Mouse (Mus musculus): ENCODE results near the gene U2af2. TPM values are rescaled to one million over a fixed set of nuclear protein-coding genes. Genes with fewer than 3 reads are reported as not detected.
A peak's percentile ranks its signal among the peaks of the same experiment; 100 is the strongest.

Gene U2af2
- polyA plus RNA-seq, 1 experiment, result not detected

GRCm38 (mm10) chr7:5047313-5047712, 14.6 kb upstream of the U2af2 start:
- no peak overlapping the region for H3K27ac ChIP-seq (ENCODE audit: insufficient read depth, low read depth, low read length)
- TF ChIP-seq CTCF (IDR thresholded peaks at IDR 0.05; ENCODE audit: insufficient read depth, low read depth, low read length) (no peak), POLR2A (IDR thresholded peaks at IDR 0.05; ENCODE audit: insufficient read depth, low read depth, low read length) (no peak)
- H3K4me3 ChIP-seq (ENCODE audit: insufficient read depth, low read depth, low read length), result no peak overlapping the region
- 28% methylated on average over 2 of the region's 2 CpGs for WGBS
- no peaks in the 10 kb centered on the region for H3K4me1 ChIP-seq (ENCODE audit: control insufficient read depth, insufficient read depth, low read length)

DNA sequence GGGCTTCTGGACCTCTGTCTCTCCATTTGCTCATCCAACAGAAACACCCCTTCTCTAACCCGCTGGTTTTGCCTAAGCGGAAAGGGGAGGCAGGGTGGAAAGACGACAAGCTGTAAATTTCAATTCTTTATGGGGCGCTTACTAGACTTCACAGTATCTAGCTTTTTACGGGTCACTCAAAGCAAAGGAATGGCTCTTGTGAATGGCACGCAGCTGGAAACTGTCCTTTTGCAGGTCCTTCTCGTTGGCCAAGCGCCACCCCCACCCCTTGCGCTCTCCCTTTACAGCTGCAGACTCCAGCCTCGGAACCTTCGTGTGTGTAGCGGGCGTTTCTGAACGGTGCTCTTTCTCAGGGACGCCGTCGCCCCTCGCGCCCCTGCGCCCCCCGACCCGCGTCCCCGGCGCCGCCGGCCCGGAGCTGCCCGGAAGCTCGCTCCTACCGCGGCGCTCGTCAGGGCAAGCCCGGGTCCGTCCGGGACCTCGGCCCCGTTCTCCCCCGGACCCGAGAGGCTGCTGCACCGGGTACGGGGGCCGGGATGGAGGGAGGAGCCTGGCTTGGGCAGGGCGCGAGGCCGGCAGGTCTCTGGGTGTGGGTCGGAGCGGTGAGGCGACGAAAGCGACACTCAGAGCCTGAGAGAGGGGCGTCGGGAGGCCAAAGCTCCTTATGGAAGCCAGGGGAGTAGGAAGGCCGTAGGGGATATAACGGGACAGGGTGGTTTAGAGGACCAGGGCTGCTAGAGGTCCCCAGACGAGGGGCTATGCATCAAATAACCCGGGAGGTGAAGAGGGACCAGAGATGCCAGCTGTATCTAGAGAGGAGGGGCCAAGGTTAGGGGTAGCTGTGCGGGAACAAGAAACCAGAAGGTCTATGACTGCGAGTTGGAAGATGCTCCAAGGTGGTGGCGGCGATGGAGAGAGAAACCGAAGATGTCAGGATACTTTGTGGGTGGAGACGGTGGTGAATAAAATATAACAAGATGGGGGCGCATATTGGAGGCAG, 10.4 kb upstream of the U2af2 start, which contains the start of gene Zfp580:
Zfp580 (plus strand) TSS at position 346 of the 1,000 bp plus-strand sequence.
- Histone ChIP-seq H3K27ac (ENCODE audit: insufficient read depth, low read depth, low read length) (peak within 1 kb of the TSS; percentile 70), H3K4me3 (ENCODE audit: insufficient read depth, low read depth, low read length) (peak within 1 kb of the TSS; percentile 78), H3K4me1 (ENCODE audit: control insufficient read depth, insufficient read depth, low read length) (peaks cover 19% of the 10 kb centered on the region)
- under 1% methylated on average over 64 of the region's 65 CpGs for WGBS
- TF ChIP-seq POLR2A (IDR thresholded peaks at IDR 0.05; ENCODE audit: insufficient read depth, low read depth, low read length), result peak; percentile 70
- TF ChIP-seq CTCF (IDR thresholded peaks at IDR 0.05; ENCODE audit: insufficient read depth, low read depth, low read length), result no peak

GRCm38 (mm10) chr7:5052438-5052837, 9.5 kb upstream of the U2af2 start:
- Histone ChIP-seq H3K4me3 (ENCODE audit: insufficient read depth, low read depth, low read length) (peak overlapping the region; percentile 78), H3K4me1 (ENCODE audit: control insufficient read depth, insufficient read depth, low read length) (peaks cover 21% of the 10 kb centered on the region), H3K27ac (ENCODE audit: insufficient read depth, low read depth, low read length) (no peak overlapping the region; the same call in 1 of the 2 replicates)
- WGBS, result 6% methylated on average over 12 of the region's 12 CpGs
- TF ChIP-seq POLR2A (IDR thresholded peaks at IDR 0.05; ENCODE audit: insufficient read depth, low read depth, low read length) (no peak), CTCF (IDR thresholded peaks at IDR 0.05; ENCODE audit: insufficient read depth, low read depth, low read length) (no peak)

DNA sequence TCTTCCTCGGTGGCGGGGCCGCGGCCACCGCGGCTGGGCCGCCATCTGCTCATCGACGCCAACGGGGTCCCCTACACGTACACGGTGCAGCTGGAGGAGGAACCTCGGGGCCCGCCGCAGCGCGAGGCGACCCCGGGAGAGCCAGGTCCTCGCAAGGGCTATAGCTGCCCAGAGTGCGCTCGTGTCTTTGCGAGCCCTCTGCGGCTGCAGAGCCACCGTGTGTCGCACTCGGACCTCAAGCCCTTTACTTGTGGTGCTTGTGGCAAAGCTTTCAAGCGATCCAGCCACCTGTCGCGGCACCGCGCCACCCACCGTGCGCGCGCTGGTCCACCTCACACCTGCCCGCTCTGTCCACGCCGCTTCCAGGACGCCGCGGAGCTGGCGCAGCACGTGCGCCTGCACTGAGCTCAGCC, 9.0 kb upstream of the U2af2 start:
- WGBS, result 7% methylated on average over 45 of the region's 45 CpGs
- Histone ChIP-seq H3K27ac (ENCODE audit: insufficient read depth, low read depth, low read length) (no peak overlapping the region), H3K4me3 (ENCODE audit: insufficient read depth, low read depth, low read length) (peak overlapping the region; percentile 78), H3K4me1 (ENCODE audit: control insufficient read depth, insufficient read depth, low read length) (peaks cover 26% of the 10 kb centered on the region)
- no peak for TF ChIP-seq POLR2A (IDR thresholded peaks at IDR 0.05; ENCODE audit: insufficient read depth, low read depth, low read length)
- TF ChIP-seq CTCF (IDR thresholded peaks at IDR 0.05; ENCODE audit: insufficient read depth, low read depth, low read length), result no peak

DNA sequence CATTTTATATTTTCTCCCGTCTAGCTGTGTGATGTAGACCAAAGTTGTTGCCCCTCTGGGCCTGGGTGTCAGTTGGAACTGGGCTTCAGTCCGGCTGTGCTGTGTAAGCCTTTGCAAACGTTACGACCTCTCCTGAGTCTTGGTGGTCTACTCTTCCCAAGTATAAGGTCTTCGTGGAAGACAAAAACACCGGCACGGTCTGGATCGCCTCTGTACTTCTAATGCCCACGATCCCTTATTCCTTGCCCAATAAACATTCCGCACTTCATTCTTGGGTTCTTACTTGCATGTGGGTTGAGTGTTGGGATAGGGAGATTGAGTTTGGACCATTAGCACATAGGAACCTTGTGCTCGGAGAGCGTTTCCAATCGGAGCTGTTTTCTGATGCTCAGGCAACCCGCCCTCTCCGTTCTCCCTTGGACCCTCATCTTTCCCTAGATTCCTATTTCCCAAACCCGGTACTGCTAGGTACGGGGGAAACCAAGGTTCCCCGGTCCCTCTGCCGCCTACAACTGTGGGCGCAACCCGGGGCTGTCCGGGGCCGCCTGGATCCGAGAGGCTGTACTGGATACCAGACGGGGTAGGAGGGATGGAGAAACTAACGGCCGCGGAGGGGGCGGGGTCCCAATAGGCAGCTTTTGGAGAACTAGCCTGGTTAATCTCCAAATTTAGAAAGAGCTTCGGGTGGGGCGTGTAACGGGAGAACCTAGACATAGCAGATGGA, 8.3 kb upstream of the U2af2 start:
- Histone ChIP-seq H3K4me1 (ENCODE audit: control insufficient read depth, insufficient read depth, low read length) (peaks cover 28% of the 10 kb centered on the region), H3K4me3 (ENCODE audit: insufficient read depth, low read depth, low read length) (peak overlapping the region; percentile 78), H3K27ac (ENCODE audit: insufficient read depth, low read depth, low read length) (no peak overlapping the region)
- no peak for TF ChIP-seq CTCF (IDR thresholded peaks at IDR 0.05; ENCODE audit: insufficient read depth, low read depth, low read length)
- no peak for TF ChIP-seq POLR2A (IDR thresholded peaks at IDR 0.05; ENCODE audit: insufficient read depth, low read depth, low read length)
- WGBS, result 10% methylated on average over 32 of the region's 32 CpGs

- Histone ChIP-seq H3K4me1 (ENCODE audit: control insufficient read depth, insufficient read depth, low read length) (peaks cover 41% of the 10 kb centered on the region), H3K27ac (ENCODE audit: insufficient read depth, low read depth, low read length) (peak overlapping the region; percentile 88), H3K4me3 (ENCODE audit: insufficient read depth, low read depth, low read length) (peak overlapping the region; percentile 73)
- WGBS, result 1% methylated on average over 54 of the region's 55 CpGs
- TF ChIP-seq POLR2A (IDR thresholded peaks at IDR 0.05; ENCODE audit: insufficient read depth, low read depth, low read length), result peak; percentile 54
- TF ChIP-seq CTCF (IDR thresholded peaks at IDR 0.05; ENCODE audit: insufficient read depth, low read depth, low read length), result no peak
These were observed 5.2 kb upstream of the U2af2 start for GRCm38 (mm10) chr7:5056651-5057263.

DNA sequence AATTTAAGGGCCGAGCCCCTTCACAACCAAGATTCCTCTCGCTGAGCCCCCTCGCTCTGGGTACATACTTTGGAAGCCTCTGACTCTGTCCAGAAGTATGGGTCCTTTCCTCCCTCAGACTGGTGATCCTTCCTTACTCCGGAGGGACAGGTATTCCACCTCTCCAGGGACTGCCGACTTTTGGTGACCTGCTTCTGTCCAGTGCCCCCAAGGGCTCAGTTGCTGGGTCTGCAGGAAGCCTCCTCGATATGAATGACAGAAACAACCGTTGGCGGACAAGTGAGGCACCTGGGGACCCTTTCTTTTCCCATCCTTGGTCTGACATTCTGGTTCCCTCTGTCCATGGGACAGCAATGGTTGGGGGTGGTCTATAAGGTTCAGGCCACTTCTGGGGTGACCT, 4.6 kb upstream of the U2af2 start:
- TF ChIP-seq POLR2A (IDR thresholded peaks at IDR 0.05; ENCODE audit: insufficient read depth, low read depth, low read length), result no peak
- TF ChIP-seq CTCF (IDR thresholded peaks at IDR 0.05; ENCODE audit: insufficient read depth, low read depth, low read length), result no peak
- WGBS, result 19% methylated on average over 8 of the region's 8 CpGs
- H3K4me3 ChIP-seq (ENCODE audit: insufficient read depth, low read depth, low read length), result peak overlapping the region; percentile 73
- peak overlapping the region; percentile 88 for H3K27ac ChIP-seq (ENCODE audit: insufficient read depth, low read depth, low read length)
- peaks cover 41% of the 10 kb centered on the region for H3K4me1 ChIP-seq (ENCODE audit: control insufficient read depth, insufficient read depth, low read length)

DNA sequence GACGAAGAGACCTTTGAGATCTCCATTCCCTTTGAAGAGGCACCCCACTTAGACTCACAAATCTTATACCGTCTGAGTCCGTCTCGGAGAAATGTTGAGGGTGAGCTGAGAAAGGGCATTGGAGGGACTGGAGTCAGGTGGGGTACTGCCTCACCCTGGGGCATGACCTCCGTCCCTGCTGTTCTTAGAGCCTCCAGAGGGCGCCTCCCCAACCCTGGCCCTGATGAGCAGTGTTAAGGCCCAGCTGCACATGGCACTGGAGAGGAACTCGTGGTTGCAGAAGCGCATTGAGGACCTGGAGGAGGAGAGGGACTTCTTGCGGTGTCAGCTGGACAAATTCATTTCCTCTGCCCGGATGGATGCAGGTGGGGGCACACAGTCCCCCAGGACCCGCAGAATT, 4.1 kb upstream of the U2af2 start:
- TF ChIP-seq POLR2A (IDR thresholded peaks at IDR 0.05; ENCODE audit: insufficient read depth, low read depth, low read length), result no peak
- 0 out of 2 replicates have a peak, but pooled peaks have one; percentile 16 for TF ChIP-seq CTCF (IDR thresholded peaks at IDR 0.05; ENCODE audit: insufficient read depth, low read depth, low read length)
- peaks cover 37% of the 10 kb centered on the region for H3K4me1 ChIP-seq (ENCODE audit: control insufficient read depth, insufficient read depth, low read length)

More for the DNA sequence above, 4.1 kb upstream of the U2af2 start:
- Histone ChIP-seq H3K4me3 (ENCODE audit: insufficient read depth, low read depth, low read length) (peak overlapping the region; percentile 73), H3K27ac (ENCODE audit: insufficient read depth, low read depth, low read length) (peak overlapping the region; percentile 88)
- 34% methylated on average over 11 of the region's 11 CpGs for WGBS

Measured in olfactory bulb, adult 2 months (tissue).